Mouse (Mus musculus) layer of hippocampus, adult 9-11 months (tissue): ENCODE data around the gene Nfya.

ENCODE experiments used
- DNase-seq: peaks from one replicate; pipeline ENCODE4 v3.0.0; 2022

Nfya gene

GRCm38 (mm10) chr17:48430394-48430793, 20.7 kb upstream of the Nfya start:
- no peak for DNase-seq

DNA sequence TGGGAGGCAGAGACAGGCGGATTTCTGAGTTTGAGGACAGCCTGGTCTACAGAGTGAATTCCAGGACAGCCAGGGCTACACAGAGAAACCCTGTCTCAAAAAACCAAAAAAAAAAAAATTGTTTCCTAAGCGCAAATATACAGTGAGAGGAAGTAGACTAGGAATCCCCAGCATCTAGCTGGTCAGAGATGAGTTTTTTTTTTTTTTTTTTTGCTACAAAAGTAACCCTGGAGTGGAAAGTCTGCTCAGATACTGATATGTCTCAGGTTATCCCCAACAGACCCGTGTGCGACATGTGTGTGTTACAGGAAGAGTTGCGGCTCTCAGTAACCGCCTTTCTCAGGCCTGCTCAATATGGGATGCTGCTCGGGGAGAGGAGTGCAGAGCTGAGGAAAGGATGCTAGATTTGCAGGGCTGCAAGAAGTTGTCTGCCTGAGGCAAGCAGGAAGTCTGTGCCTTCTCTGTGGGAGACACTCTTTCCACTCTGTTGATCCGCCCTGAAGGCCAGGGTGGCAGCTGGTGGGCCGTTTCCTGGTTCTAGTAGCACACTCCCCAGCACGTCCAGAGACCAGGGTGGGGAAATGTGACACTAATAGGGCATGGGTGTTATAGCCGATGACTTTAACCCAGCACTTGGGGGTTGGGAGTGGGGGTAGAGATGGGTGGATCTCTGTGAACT, 18.3 kb upstream of the Nfya start:
- DNase-seq: no peak

GRCm38 (mm10) chr17:48426991-48427750, 17.5 kb upstream of the Nfya start:
- no peak for DNase-seq

GRCm38 (mm10) chr17:48425823-48426612, 16.3 kb upstream of the Nfya start:
- no peak for DNase-seq

GRCm38 (mm10) chr17:48424237-48424636, 14.5 kb upstream of the Nfya start:
- no peak for DNase-seq

DNA sequence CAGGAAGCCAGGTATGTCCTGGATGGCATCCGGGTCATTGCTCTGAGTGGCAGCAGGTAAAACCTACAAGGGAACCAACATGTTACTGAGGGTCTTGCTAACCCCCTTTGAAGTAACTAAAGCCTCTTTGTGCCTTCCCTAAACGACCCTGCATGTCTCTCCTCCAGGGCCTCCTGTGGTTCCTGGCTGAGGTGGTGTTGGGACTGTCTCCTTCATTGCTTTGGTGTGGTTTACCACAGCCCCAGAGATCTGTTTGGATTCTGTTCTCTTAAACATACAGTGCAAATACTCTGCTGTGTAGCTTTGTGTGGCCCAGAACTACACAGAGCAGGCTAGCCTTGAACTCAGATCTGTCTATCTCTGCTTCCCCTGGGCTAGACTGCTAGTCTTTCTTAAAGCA, 9.9 kb upstream of the Nfya start:
- no peak for DNase-seq

- DNase-seq: no peak
These were observed 9.1 kb upstream of the Nfya start for GRCm38 (mm10) chr17:48418781-48419180.

DNA sequence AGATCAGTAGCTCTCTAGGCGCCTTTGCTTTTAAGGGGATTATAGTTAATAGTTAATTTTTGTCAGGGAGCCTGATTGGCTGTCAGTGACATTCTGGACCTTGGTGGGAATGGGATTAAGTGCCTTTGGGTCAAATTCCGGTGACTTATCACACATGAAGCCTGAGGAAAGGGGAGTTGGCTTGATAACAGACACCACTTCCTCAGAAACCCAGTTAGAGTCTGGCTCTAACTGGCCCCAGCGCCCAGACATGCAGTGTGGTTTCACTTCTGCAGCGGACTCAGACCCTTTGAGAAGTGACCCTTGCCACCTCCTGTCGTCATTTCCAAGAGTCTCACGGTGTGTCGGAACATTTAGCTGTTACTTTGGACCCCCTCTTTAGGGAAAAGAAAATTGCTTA, 8.5 kb upstream of the Nfya start:
- DNase-seq: peak; percentile 70

- no peak for DNase-seq
These were observed 7.8 kb upstream of the Nfya start for GRCm38 (mm10) chr17:48417521-48417920.

- DNase-seq: no peak
These were observed 6.9 kb upstream of the Nfya start for GRCm38 (mm10) chr17:48416425-48417195.

DNA sequence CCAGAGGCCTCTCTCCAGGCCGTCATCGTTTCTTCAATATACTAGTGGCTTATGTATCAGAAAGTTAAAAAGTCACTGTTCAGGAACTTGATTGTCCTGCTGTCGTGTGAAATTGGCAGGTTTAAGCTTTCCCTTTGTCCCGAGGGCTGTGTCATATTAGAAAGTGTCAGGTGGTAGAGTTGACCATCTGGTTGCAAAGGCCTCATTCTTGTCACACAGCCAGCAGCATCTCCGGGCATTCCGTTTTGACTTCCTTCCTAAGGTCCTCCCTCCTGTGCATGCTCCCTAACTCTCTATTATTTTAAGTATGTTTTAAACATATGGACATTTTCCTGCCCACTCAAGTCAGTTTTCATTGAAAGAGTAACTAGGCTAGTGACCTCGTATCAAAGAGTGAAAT, 6.3 kb upstream of the Nfya start:
- DNase-seq: no peak

- DNase-seq: no peak
These were observed 1.5 kb upstream of the Nfya start for GRCm38 (mm10) chr17:48411241-48411640.

- DNase-seq: no peak
These were observed 636 bp upstream of the Nfya start for GRCm38 (mm10) chr17:48410299-48410785.

DNA sequence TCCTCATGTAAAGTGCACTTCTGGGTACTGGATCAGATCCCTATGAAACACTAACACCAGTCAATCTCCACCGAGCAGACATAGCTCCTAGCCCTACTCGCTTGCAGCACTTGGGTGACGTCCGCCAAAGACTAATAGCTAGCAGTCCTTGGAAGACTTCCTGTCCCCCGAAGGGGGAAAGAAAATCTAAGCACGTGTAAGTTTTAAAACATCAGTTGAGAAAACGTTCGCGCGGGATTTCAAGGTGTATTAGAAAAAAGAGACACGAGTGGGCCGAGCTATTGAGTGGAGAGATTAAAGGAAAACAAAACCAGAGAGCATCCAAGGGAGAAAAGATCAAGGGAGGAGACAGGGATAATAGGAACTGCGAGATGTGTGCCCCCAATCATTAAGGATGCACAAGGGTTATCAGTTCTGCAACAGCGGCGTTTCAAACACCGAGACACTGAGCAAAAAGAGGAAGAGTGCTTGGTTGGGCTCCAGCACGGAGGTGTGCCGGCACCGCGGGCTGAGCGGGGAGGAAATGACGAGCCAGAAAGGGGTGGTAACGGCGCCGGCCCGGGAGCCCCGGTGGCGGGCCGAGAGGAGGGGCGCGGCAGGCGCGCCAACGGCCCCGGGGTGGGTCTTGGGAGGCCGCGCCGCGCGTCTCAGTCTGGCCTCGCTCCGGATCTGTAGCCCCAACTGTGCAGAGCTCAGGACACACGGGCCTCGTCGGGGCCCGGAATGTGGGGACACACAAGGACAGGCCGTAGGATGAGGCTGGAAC, 997 bp downstream of the Nfya start:
- DNase-seq: peak; percentile 80

DNA sequence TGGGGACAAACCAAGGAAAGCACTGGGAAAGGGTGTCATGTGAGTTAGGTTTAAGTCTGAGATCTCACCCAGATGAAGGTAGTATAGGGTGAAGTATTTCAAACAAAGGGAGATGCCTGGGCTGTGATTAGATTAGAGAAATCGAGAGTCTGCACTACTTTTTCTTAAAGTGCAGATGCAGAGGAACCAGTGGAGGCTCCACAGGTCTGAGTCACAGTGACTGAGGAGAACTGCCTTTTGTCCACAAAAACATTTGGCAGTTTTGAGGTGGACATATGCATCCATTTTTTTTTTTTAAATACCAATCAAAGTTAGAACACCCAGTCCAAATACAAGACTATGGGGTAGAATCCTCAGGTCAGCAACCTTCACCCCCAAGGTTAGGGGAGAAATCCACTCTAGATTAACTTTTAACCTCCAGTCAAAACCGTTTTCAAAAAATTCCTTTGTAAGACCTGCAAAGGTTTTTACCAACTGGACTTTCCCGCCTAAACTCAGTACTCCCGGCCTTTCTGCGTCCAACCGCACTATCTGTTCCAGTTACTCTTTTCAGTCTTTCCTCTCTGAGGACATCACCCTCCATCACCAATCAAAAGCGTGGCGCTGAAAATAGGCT, 1.7 kb downstream of the Nfya start:
- DNase-seq: no peak

DNA sequence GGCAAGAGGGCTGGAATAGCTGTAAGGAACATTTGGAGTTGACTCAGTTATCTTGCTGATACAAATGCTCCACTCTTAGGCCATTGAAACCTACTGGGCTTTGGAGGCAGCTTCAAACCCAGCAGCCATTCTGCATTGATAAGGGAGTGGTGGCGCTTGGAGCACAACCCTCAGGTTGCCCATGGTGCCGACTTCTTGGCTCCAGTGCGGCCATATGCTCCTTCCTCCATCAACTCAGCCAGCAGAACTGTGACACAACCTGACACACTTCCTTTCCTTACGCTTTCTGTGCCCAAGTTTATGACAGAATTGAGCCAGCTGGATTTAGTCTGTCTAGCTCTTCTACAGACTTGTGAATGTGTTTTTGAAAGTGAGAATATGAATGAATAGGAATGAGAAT, 2.6 kb downstream of the Nfya start:
- no peak for DNase-seq

- DNase-seq: no peak
These were observed 5.0 kb downstream of the Nfya start for GRCm38 (mm10) chr17:48404706-48405105.

DNA sequence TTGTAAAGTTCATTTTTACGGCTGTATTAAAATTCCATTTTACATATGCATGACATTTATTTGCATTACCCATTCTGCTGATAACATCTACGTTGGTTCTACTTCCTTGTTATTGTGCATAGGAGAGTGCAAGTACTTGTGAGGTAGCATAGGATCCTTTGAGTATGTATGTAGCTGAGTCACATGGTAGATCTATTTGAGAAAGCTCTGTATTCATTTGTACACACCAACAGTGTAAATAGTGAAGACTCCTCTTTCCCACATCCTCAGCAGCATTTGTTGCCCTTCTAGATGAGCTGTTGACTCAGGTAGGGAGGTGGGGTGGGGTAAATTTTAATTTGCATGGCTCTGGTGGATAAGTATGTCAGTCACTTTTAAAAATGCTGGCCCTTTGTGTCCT, 5.9 kb downstream of the Nfya start:
- DNase-seq: no peak

- DNase-seq: no peak
These were observed 7.0 kb downstream of the Nfya start for GRCm38 (mm10) chr17:48402751-48403150.

DNA sequence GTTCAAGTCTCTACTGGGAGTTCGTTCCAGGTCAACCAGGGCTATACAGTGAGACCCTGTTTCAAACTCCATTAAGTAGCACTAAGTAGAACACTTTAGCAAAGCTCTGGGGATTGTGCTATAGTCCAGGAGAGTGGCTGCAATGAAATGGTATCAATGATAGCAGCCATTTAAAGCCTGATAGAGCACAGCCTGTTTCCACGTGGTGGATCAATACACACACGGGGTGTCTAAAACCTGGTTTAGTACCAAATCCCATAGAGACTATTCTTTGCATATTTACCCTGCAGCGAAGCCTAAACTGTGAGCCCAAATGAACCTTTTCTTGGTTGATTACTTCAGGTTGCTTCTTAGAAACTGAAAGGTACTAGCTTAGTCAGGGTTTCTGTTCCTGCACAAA, 8.0 kb downstream of the Nfya start:
- DNase-seq: no peak

DNA sequence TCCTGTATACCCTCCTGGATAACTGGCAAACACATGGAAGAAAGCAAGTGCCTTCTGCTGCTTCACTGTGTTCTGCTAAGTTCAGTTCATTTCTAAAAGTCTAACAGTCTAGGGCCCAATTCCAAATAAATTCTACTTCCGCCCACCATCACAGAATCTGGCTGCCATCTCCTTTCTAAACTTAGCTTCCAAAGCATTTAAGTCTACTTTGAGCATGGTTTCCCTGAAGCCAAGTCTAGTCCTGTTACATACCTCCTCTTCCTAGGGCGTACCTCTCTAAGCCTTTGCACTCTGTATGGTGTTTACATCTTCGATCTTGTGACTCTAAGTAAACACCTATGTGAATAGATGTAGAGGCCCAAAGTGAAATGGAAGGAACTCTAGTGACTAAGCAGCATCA, 17.1 kb downstream of the Nfya start:
- peak; percentile 62 for DNase-seq

GRCm38 (mm10) chr17:48391446-48391845, 18.3 kb downstream of the Nfya start:
- no peak for DNase-seq
